Mouse (Mus musculus) midbrain, embryonic 16.5 days (tissue): ENCODE measurements at regions not wholly inside any gene's neighbourhood (a gene's known extent, or its start where the extent isn't known, plus 50 kb on each side); places are given as distances from the start of the nearest gene placed in this dataset.

ENCODE experiments used
- ATAC-seq: fragments of 200-750 bp; cut with Nextera tagmentation; 2 replicates; pipeline ENCODE4 v1.8.0; 2017; ENCODE audit warnings: moderate TSS enrichment
- H3K27ac ChIP-seq: fragments of 300-500 bp; sonication (generic); 2 replicates; pipeline ENCODE4 v1.5.1; 2014; ENCODE audit warnings: mild to moderate bottlenecking, low read length, mixed read lengths
- H3K27me3 ChIP-seq: fragments of 300-500 bp; sonication (generic); 2 replicates; pipeline ENCODE4 v1.6.1; 2014; ENCODE audit warnings: low read depth, low read length, mixed read lengths; ENCODE audit not compliant: control insufficient read depth, insufficient read depth
- H3K36me3 ChIP-seq: fragments of 300-500 bp; sonication (generic); 2 replicates; pipeline ENCODE4 v1.6.1; 2014; ENCODE audit warnings: mild to moderate bottlenecking, low read length, moderate library complexity, mixed read lengths; ENCODE audit not compliant: control insufficient read depth, insufficient read depth
- H3K4me1 ChIP-seq: fragments of 300-500 bp; sonication (generic); 2 replicates; pipeline ENCODE4 v1.6.1; 2014; ENCODE audit warnings: mild to moderate bottlenecking, low read length, mixed read lengths; ENCODE audit not compliant: control insufficient read depth, insufficient read depth
- H3K4me2 ChIP-seq: fragments of 300-500 bp; sonication (generic); 2 replicates; pipeline ENCODE4 v1.6.1; 2014; ENCODE audit warnings: mild to moderate bottlenecking, low read length, mixed read lengths
- H3K4me3 ChIP-seq: fragments of 300-500 bp; sonication (generic); 2 replicates; pipeline ENCODE4 v1.5.1; 2014; ENCODE audit warnings: low read depth, mild to moderate bottlenecking, low read length, moderate library complexity, mixed read lengths
- H3K9ac ChIP-seq: fragments of 300-500 bp; sonication (generic); 2 replicates; pipeline ENCODE4 v1.6.1; 2014; ENCODE audit warnings: low read depth, low read length, mixed read lengths
- H3K9me3 ChIP-seq: fragments of 300-500 bp; sonication (generic); replicated peaks from 2 replicates; pipeline ENCODE4 v1.6.1; 2014; ENCODE audit warnings: mild to moderate bottlenecking, low read length, mixed read lengths; ENCODE audit not compliant: control insufficient read depth, poor library complexity, severe bottlenecking
- WGBS: fragments of 180-500 bp; shearing (Covaris S2); extraction: QIAGEN DNeasy Blood & Tissue Kit; methylation state at CpG from one replicate; pipeline ENCODE4 v1.1.7; 2014; 5-methylcytosine and 5-hydroxymethylcytosine counted together

DNA sequence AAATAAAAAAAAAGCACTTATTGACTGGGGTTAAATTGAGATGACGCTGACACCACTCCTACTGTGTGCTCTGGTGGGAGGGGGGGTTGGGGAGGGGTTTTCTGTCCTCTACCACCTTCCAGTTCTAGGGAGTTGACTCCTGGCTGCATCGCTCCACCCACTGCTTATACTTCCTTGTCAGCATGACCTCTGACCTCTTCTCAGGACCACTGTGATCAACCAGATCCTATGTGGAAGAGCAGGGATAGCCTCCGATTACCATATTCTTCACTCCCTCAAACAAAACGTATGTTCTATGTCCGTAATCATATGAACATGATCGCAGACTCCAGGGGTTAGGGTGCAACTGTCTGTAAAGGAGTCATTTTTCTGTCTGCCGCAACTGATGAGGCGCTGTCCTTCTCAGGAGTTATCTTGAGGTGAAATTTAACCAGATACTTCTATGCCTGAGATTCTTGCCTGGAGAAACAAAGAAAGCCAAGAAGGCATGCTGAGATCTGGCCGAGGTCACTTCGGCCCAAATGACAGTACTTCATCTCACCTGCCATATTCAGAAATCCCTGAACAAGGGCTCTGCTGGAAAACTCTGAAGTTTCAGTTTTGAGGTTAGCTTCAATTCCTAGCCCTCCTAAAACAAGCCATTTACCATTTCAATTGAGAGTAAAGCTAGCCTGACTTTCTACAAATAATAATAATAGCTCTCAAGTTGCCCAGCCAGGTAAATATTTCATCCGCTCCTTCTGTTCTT is 160.3 kb upstream of the Tll1 start:
- no peaks in the 10 kb centered on the region for H3K27me3 ChIP-seq
- H3K4me1 ChIP-seq = no peaks in the 10 kb centered on the region
- H3K9ac ChIP-seq = no peak overlapping the region
- no peak for ATAC-seq
- no peak overlapping the region for H3K27ac ChIP-seq
- no peaks in the 10 kb centered on the region for H3K36me3 ChIP-seq
- WGBS = 87% methylated on average over 11 of the region's 11 CpGs
- no peaks in the 10 kb centered on the region for H3K9me3 ChIP-seq
- no peak overlapping the region for H3K4me3 ChIP-seq
- no peak overlapping the region for H3K4me2 ChIP-seq

GRCm38 (mm10) chr8:64357092-64357491 is 151.0 kb upstream of the Tll1 start:
- WGBS = 91% methylated on average over 5 of the region's 5 CpGs
- no peak for ATAC-seq
- H3K9ac ChIP-seq = no peak overlapping the region
- H3K27ac ChIP-seq = no peak overlapping the region
- no peak overlapping the region for H3K4me2 ChIP-seq
- H3K4me1 ChIP-seq = no peaks in the 10 kb centered on the region
- no peaks in the 10 kb centered on the region for H3K36me3 ChIP-seq
- no peak overlapping the region for H3K4me3 ChIP-seq
- no peaks in the 10 kb centered on the region for H3K9me3 ChIP-seq
- no peaks in the 10 kb centered on the region for H3K27me3 ChIP-seq

GRCm38 (mm10) chr8:64348082-64348646 is 142.1 kb upstream of the Tll1 start:
- Histone ChIP-seq H3K4me2 (no peak overlapping the region), H3K4me1 (no peaks in the 10 kb centered on the region), H3K27me3 (no peaks in the 10 kb centered on the region), H3K9ac (no peak overlapping the region), H3K4me3 (no peak overlapping the region), H3K9me3 (no peaks in the 10 kb centered on the region), H3K36me3 (no peaks in the 10 kb centered on the region), H3K27ac (no peak overlapping the region)
- WGBS = 30% methylated on average over 3 of the region's 3 CpGs
- ATAC-seq = peak; percentile 48; the same call in 1 of the 2 replicates

DNA sequence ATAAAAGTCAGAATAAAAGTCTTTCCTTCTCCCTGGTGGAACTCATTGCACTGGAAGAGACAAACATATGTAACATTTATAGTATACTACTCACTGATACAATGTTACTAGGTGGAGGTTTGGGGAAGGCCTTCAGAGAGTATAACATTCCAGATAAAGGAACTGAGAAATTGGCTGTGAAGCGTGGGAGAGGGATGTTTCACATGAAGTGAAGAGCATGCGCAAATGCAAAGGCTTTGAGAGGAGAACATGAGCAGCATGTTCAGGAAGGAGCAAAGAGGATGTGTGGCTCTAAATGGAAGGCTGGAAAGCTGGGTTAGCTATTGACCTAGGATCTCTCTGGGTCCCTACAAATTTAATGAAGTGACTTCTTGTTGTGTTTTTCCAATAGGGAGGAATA is 141.4 kb upstream of the Tll1 start:
- no peak overlapping the region for H3K4me2 ChIP-seq
- WGBS = 89% methylated on average over 2 of the region's 2 CpGs
- no peak overlapping the region for H3K9ac ChIP-seq
- no peak overlapping the region for H3K27ac ChIP-seq
- no peaks in the 10 kb centered on the region for H3K9me3 ChIP-seq
- no peaks in the 10 kb centered on the region for H3K36me3 ChIP-seq
- H3K4me1 ChIP-seq = no peaks in the 10 kb centered on the region
- no peak overlapping the region for H3K4me3 ChIP-seq
- no peak for ATAC-seq
- H3K27me3 ChIP-seq = no peaks in the 10 kb centered on the region

DNA sequence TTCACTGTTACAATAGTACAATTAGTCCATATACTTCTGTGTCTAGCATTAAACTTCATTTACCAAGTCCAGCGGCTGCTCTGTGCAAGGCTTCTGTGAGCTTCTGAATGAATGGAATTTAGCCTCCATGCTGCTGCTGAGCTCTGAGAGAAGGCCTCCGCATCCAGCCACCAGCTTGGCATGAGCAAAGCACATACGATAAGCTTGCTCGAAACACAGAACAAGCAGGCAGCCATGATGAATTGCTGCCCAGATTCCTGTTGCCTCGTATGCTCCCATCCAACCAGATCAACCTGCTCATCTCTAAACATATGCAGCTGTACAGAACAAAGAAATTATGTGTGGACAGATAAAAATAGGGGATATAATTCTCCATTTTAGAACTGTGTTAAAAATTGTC is 140.4 kb upstream of the Tll1 start:
- no peaks in the 10 kb centered on the region for H3K4me1 ChIP-seq
- H3K27ac ChIP-seq = no peak overlapping the region
- no peak overlapping the region for H3K9ac ChIP-seq
- no peak overlapping the region for H3K4me2 ChIP-seq
- ATAC-seq = no peak
- H3K27me3 ChIP-seq = no peaks in the 10 kb centered on the region
- H3K9me3 ChIP-seq = no peaks in the 10 kb centered on the region
- H3K4me3 ChIP-seq = no peak overlapping the region
- WGBS = 87% methylated on average over 5 of the region's 5 CpGs
- H3K36me3 ChIP-seq = no peaks in the 10 kb centered on the region

DNA sequence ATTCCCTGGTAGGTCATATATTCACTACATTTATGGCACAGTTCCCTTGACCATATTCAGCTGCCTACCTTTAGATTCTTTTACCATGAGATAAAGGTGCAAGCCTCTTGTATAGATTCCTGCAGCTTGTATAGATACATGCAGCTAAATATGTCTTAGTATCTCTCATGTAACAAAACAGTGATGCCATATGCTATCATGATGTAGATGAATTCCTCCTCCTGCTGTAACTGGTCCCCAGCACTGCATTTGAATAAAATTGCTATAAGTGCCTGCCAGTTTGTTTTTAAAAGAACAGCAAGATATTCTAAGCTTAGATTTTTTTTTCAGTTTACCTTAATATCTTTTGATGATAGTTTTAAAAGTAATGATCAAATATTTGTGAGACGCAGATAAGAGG is 138.9 kb upstream of the Tll1 start:
- H3K27me3 ChIP-seq = no peaks in the 10 kb centered on the region
- no peak overlapping the region for H3K4me2 ChIP-seq
- H3K36me3 ChIP-seq = no peaks in the 10 kb centered on the region
- H3K9me3 ChIP-seq = no peaks in the 10 kb centered on the region
- 96% methylated on average over 1 of the region's 1 CpGs for WGBS
- H3K4me3 ChIP-seq = no peak overlapping the region
- no peak for ATAC-seq
- no peak overlapping the region for H3K9ac ChIP-seq
- no peaks in the 10 kb centered on the region for H3K4me1 ChIP-seq
- H3K27ac ChIP-seq = no peak overlapping the region

DNA sequence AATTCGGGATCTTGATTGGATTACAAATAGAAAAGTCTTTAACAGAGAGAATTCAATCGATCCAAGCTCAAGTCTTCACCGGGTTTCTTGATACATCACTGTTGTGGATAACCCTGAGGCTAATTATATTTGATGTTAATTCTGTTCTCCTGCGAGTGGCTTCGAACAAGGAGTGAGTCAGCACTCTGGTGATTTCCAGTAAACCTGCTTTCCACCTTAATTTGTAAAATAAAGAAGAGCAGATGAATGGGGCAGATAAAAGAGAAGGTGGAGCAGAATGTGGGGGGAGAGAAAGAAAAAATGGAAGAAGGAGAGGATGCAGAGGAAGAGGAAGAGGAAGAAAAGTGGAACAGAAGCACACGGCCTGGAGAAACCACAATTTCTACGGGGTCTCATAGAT is 137.5 kb upstream of the Tll1 start:
- Histone ChIP-seq H3K27me3 (no peaks in the 10 kb centered on the region), H3K4me1 (no peaks in the 10 kb centered on the region), H3K27ac (no peak overlapping the region), H3K9me3 (no peaks in the 10 kb centered on the region), H3K9ac (no peak overlapping the region), H3K36me3 (no peaks in the 10 kb centered on the region), H3K4me3 (no peak overlapping the region), H3K4me2 (no peak overlapping the region)
- no peak for ATAC-seq
- WGBS = 76% methylated on average over 7 of the region's 7 CpGs

DNA sequence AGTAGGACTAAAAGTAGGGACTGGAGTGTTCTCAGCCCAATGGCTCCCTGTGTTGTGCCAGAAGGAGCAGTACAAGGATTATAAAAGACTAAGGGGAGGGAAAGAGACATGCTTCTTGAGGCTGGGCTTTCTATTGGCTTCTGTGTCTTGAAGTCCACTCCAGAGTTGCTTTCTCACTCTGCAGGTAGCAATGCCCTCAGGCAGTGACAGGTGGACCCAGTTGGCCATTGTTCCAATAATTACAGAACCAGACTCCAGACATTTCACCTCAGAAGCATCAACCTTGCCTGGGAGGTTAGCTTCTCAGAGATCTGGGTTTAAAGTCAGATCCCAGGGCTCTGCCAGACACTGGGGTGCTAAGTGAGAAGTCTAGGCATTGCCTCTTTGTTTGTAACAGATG is 136.3 kb upstream of the Tll1 start:
- no peak for ATAC-seq
- H3K4me3 ChIP-seq = no peak overlapping the region
- no peaks in the 10 kb centered on the region for H3K36me3 ChIP-seq
- H3K9me3 ChIP-seq = no peaks in the 10 kb centered on the region
- no peak overlapping the region for H3K9ac ChIP-seq
- H3K27ac ChIP-seq = no peak overlapping the region
- H3K4me1 ChIP-seq = no peaks in the 10 kb centered on the region
- no peaks in the 10 kb centered on the region for H3K27me3 ChIP-seq
- H3K4me2 ChIP-seq = no peak overlapping the region

DNA sequence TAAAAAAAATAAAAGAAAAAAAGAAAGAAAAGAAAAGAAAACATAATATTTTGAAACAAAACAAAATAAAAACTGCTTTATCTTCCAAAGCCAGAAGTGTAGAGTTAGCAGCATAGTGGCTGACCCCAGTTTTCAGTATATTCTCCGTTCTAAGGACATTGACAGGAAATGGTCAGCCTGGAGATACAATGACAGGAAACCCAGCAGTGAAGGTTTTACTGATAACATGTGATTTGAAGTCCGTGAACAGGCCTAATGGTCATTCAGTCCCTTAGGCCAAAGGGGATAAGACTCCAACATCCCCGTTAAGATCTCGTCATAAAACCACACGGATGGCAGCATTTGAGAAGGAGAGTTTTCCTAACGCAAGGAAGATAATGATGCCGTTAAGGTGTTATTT is 131.3 kb upstream of the Tll1 start:
- H3K27me3 ChIP-seq = no peaks in the 10 kb centered on the region
- no peak overlapping the region for H3K4me3 ChIP-seq
- no peak for ATAC-seq
- H3K27ac ChIP-seq = no peak overlapping the region
- no peak overlapping the region for H3K9ac ChIP-seq
- no peaks in the 10 kb centered on the region for H3K36me3 ChIP-seq
- WGBS = 84% methylated on average over 7 of the region's 7 CpGs
- no peaks in the 10 kb centered on the region for H3K4me1 ChIP-seq
- H3K9me3 ChIP-seq = no peaks in the 10 kb centered on the region
- H3K4me2 ChIP-seq = no peak overlapping the region
